Mouse (Mus musculus): Measurements from ENCODE around the gene Pgap1.

DNA sequence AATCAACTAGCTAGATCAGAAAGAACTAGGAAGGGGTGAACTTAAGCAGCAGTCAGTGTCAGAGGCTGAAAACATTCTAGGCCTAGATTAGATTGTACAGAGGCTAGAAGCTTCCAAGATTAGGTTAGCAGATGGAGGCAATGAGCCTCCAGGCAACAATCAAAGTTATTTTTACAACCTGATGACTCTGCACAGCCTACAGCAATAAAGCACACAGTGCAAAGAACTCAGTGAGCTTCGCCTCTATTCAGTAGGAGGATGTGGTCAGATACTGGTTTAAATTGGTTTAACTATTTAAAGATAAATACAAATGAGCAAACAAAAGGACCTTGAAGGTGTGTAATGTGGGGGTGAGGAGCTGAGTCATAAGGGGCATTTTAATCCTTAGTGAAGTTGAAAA, 42.8 kb upstream of the Pgap1 start:
- TF ChIP-seq HCFC1 (IDR thresholded peaks at IDR 0.05; ENCODE audit: borderline replicate concordance, insufficient read depth, low read length) (no peak), MAFK (IDR thresholded peaks at IDR 0.05; ENCODE audit: insufficient read depth, low read depth, low read length) (no peak)
